Mouse (Mus musculus): ENCODE results near the gene S100a4. TPM values are rescaled to one million over a fixed set of nuclear protein-coding genes. Genes with fewer than 3 reads are reported as not detected.

Gene S100a4
- polyA plus RNA-seq, 1 experiment from 2014 or later, result 44.0 TPM

GRCm38 (mm10) chr3:90596810-90597209 is 6.8 kb upstream of the S100a4 start:
- CTCF ChIA-PET, result interaction anchor here (1.3 to 34.1 kb wide), 3 partner anchors 7 to 48 kb away, joined by 3 to 615 read pairs (median 615); partner anchors contain the start of genes Gm42674, S100a2, S100a4 and S100a5
- DNase-seq (ENCODE audit: low read depth, low spot score), result no peak
- no peaks in the 10 kb centered on the region for H3K27me3 ChIP-seq
- POLR2A ChIA-PET, result interaction anchor here (6.7 kb wide), 1 partner anchor 10 kb away, joined by 61 read pairs; no protein-coding TSS in a partner anchor
- in situ Hi-C loops (cut with MboI; ENCODE audit: low pct_unique_long_range_greater_than_20kb), result no loop called here
- no peak for ATAC-seq
- no peak for TF ChIP-seq CTCF (IDR thresholded peaks at IDR 0.05)

GRCm38 (mm10) chr3:90597736-90598135 is 5.8 kb upstream of the S100a4 start:
- no peak for DNase-seq (ENCODE audit: low read depth, low spot score)
- no peaks in the 10 kb centered on the region for H3K27me3 ChIP-seq
- CTCF ChIA-PET, result interaction anchor here (24.3 to 34.1 kb wide), 2 partner anchors 8 to 10 kb away, joined by 615 read pairs; partner anchors contain the start of genes Gm42674, S100a2, S100a4 and S100a5
- no peak for TF ChIP-seq CTCF (IDR thresholded peaks at IDR 0.05)
- POLR2A ChIA-PET, result interaction anchor here (1.1 to 6.7 kb wide), 2 partner anchors 11 to 15 kb away, joined by 6 to 61 read pairs; partner anchors contain the start of gene S100a6
- in situ Hi-C loops (cut with MboI; ENCODE audit: low pct_unique_long_range_greater_than_20kb), result no loop called here
- ATAC-seq, result no peak

- no peak for DNase-seq (ENCODE audit: low read depth, low spot score)
- ATAC-seq, result no peak
- H3K27me3 ChIP-seq, result no peaks in the 10 kb centered on the region
- ChIA-PET CTCF (interaction anchor here (24.3 to 34.1 kb wide), 2 partner anchors 8 to 9 kb away, joined by 615 read pairs; partner anchors contain the start of genes Gm42674, S100a2, S100a4 and S100a5), POLR2A (interaction anchor here (1.1 to 6.7 kb wide), 2 partner anchors 11 to 14 kb away, joined by 6 to 61 read pairs; partner anchors contain the start of gene S100a6)
- in situ Hi-C loops (cut with MboI; ENCODE audit: low pct_unique_long_range_greater_than_20kb), result no loop called here
- TF ChIP-seq CTCF (IDR thresholded peaks at IDR 0.05), result no peak
Measured at GRCm38 (mm10) chr3:90598212-90598611, 5.4 kb upstream of the S100a4 start.

- ATAC-seq (no peak), DNase-seq (ENCODE audit: low read depth, low spot score) (no peak)
- H3K27me3 ChIP-seq, result no peaks in the 10 kb centered on the region
- ChIA-PET CTCF (interaction anchor here (0.7 to 34.1 kb wide), 3 partner anchors 8 to 116 kb away, joined by 3 to 615 read pairs (median 615); partner anchors contain the start of genes Gm42674, S100a2, S100a4 and S100a5), POLR2A (interaction anchor here (0.6 to 6.7 kb wide), 3 partner anchors 8 to 13 kb away, joined by 3 to 75 read pairs (median 61); partner anchors contain the start of gene S100a6)
- TF ChIP-seq CTCF (IDR thresholded peaks at IDR 0.05), result no peak
- in situ Hi-C loops (cut with MboI; ENCODE audit: low pct_unique_long_range_greater_than_20kb), result no loop called here
Measured at GRCm38 (mm10) chr3:90599401-90599800, 4.2 kb upstream of the S100a4 start.

GRCm38 (mm10) chr3:90600036-90600435 is 3.5 kb upstream of the S100a4 start:
- TF ChIP-seq CTCF (IDR thresholded peaks at IDR 0.05), result no peak
- no peak for DNase-seq (ENCODE audit: low read depth, low spot score)
- no peaks in the 10 kb centered on the region for H3K27me3 ChIP-seq
- ChIA-PET POLR2A (interaction anchor here (0.6 to 6.7 kb wide), 3 partner anchors 9 to 13 kb away, joined by 3 to 75 read pairs (median 61); partner anchors contain the start of gene S100a6), CTCF (interaction anchor here (1.1 to 34.1 kb wide), 3 partner anchors 8 to 76 kb away, joined by 3 to 615 read pairs (median 615); partner anchors contain the start of genes Gm42674, S100a2, S100a4 and S100a5)
- no peak for ATAC-seq
- in situ Hi-C loops (cut with MboI; ENCODE audit: low pct_unique_long_range_greater_than_20kb), result no loop called here

GRCm38 (mm10) chr3:90600458-90601195 is 2.9 kb upstream of the S100a4 start:
- CTCF ChIA-PET, result interaction anchor here (1.1 to 34.1 kb wide), 4 partner anchors 7 to 76 kb away, joined by 3 to 615 read pairs (median 309); partner anchors contain the start of genes Gm42674, S100a2, S100a4 and S100a5
- DNase-seq (ENCODE audit: low read depth, low spot score) (no peak), ATAC-seq (peak; percentile 72)
- POLR2A ChIA-PET, result interaction anchor here (6.3 to 6.7 kb wide), 2 partner anchors 12 to 13 kb away, joined by 61 to 75 read pairs; partner anchors contain the start of gene S100a6
- TF ChIP-seq CTCF (IDR thresholded peaks at IDR 0.05), result no peak
- in situ Hi-C loops (cut with MboI; ENCODE audit: low pct_unique_long_range_greater_than_20kb), result no loop called here
- no peaks in the 10 kb centered on the region for H3K27me3 ChIP-seq

- H3K27me3 ChIP-seq, result no peaks in the 10 kb centered on the region
- ChIA-PET CTCF (interaction anchor here (1.3 to 34.1 kb wide), 3 partner anchors 6 to 77 kb away, joined by 3 to 615 read pairs (median 615); partner anchors contain the start of genes Gm42674, S100a2, S100a4 and S100a5), POLR2A (interaction anchor here (0.6 to 6.7 kb wide), 3 partner anchors 11 to 91 kb away, joined by 3 to 75 read pairs (median 61); partner anchors contain the start of gene S100a6)
- peak; percentile 8 for ATAC-seq
- DNase-seq (ENCODE audit: low read depth, low spot score), result no peak
- in situ Hi-C loops (cut with MboI; ENCODE audit: low pct_unique_long_range_greater_than_20kb), result no loop called here
- no peak for TF ChIP-seq CTCF (IDR thresholded peaks at IDR 0.05)
Measured at GRCm38 (mm10) chr3:90601486-90602110, 2.0 kb upstream of the S100a4 start, which contains the start of gene Gm42674. Gene Gm42674, plus strand, starts transcription at chr3:90601904.

GRCm38 (mm10) chr3:90604416-90604815 is 845 bp downstream of the S100a4 start:
- DNase-seq (ENCODE audit: low read depth, low spot score) (peak; percentile 96), ATAC-seq (peak; percentile 76)
- in situ Hi-C loops (cut with MboI; ENCODE audit: low pct_unique_long_range_greater_than_20kb), result no loop called here
- no peaks in the 10 kb centered on the region for H3K27me3 ChIP-seq
- POLR2A ChIA-PET, result interaction anchor here (1.8 to 6.3 kb wide), 3 partner anchors 8 to 95 kb away, joined by 4 to 75 read pairs (median 32); partner anchors contain the start of genes Chtop and S100a6
- CTCF ChIA-PET, result interaction anchor here (1.7 to 34.1 kb wide), 4 partner anchors 3 to 48 kb away, joined by 5 to 615 read pairs (median 312); partner anchors contain the start of genes Gm42674, S100a2, S100a4 and S100a5
- no peak for TF ChIP-seq CTCF (IDR thresholded peaks at IDR 0.05)

GRCm38 (mm10) chr3:90605049-90605448 is 1.5 kb downstream of the S100a4 start:
- in situ Hi-C loops (cut with MboI; ENCODE audit: low pct_unique_long_range_greater_than_20kb), result no loop called here
- ATAC-seq (no peak), DNase-seq (ENCODE audit: low read depth, low spot score) (no peak)
- no peaks in the 10 kb centered on the region for H3K27me3 ChIP-seq
- CTCF ChIA-PET, result interaction anchor here (1.7 to 34.1 kb wide), 4 partner anchors 2 to 48 kb away, joined by 5 to 615 read pairs (median 312); partner anchors contain the start of genes Gm42674, S100a2, S100a4 and S100a5
- TF ChIP-seq CTCF (IDR thresholded peaks at IDR 0.05), result no peak
- POLR2A ChIA-PET, result interaction anchor here (5.2 to 6.3 kb wide), 2 partner anchors 7 to 18 kb away, joined by 32 to 75 read pairs; partner anchors contain the start of gene S100a6
